Mouse (Mus musculus) urinary bladder, postnatal 36 days (tissue): Measurements from ENCODE around the gene Rnf180.
"Not testable (repeated sequence)": the region's sequence is repeated elsewhere in the genome, so short reads cannot be mapped to it uniquely, and the experiment has no call there.

Source experiments
- DNase-seq, 2 experiments: peaks; one replicate each; pipeline ENCODE4 v3.0.0; 2022; ENCODE audit warnings: low spot score in 2 of 2, mixed read lengths in 1 of 2

Rnf180 gene

DNA sequence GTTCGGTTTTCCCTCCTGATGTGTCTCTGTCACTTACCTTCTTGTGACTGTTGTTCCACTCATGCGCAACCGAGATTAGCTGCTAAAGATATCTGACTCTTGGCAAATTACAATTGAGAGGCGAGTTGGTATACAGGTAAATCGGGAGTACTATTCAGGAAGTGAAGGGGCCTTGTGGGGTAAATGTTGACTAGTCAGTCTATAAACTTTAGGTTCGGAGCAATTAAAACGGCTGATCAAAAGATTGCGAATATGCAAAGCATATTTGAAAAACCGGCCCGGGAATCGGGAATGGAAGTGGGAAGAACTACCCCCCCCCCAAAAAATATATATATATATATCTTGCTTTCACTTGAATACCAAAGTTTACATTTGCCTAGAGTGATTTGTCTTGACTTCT is at the start of gene Rnf180:
Gene Rnf180, minus strand, starts transcription at position 101 of the 400 bp plus-strand sequence.
- DNase-seq: no peak

DNA sequence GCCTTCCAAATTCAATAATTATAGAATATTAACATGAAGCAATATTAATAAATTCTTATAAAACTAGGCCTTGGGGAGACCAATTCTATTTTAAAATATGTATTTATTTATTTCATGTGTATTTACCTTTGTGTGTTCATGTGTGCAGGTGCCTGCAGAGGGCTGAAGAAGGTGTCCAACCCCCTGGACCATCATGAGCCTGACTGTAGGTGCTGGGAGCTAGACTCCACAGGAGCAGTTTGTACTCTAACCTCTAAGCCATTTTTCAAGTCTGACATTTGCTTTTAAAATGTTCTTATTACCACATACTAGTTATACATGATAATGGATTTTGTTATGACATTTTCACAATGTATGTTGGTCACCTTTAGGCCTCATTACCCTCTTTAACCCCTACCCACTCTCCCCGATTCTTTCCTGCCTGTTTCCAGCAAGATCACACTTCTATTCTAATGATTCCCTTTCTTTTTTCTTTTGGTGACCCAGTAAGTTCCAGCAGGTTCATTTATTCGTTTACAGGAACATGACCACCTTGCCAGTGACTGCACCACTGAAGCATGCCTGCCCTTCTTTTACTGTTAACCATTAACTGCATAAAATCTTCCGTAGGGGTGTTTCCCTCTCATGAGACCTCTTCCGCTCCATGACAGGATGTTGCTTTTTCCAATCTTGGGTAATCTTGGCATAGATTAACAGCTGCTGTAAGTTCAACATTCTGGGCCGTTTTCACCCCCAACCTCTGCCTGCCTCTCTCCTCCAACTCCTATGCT is 36.8 kb upstream of the Rnf180 start:
- no peak for DNase-seq

DNA sequence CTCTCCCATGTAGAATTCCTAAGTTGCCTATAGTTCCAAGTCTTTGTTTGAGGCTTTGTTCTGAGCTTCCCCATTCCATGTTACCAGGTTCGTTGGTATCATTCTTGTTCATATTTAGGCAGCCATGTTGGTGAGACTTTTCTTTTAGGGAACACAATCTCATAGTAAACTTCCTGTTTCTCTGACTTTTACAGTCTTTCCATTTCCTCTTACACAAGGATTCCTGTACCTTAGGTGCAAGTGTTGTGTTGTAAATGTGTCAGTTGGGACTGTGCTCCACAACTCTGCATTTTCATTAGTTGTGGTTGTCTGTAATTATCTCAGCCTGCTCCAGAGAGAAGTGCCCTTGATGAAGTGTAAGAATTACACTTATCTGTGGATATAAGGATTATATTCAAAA is 32.3 kb upstream of the Rnf180 start:
- no peak for DNase-seq

DNA sequence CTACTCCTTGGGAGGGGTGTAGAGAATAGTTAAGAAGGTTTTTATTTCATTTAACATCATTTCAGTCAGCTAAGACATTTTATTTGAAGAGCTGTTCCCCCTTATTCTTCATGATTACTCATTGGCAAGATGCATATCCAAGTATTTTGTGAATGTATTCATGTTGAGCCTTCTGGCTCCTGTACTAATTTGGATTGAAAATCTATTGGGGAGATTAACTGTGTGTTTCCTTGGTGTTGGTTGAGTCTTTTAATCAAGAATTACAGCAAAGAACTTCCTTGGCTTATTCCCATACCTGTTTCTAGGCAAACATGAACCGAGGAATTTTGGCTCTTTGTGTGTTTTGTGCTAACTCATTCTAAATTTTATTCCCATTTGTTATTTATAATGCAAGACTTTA is 22.3 kb upstream of the Rnf180 start:
- DNase-seq: no peak

- DNase-seq: no peak
These were observed 21.4 kb upstream of the Rnf180 start for GRCm38 (mm10) chr13:105316009-105316408.

DNA sequence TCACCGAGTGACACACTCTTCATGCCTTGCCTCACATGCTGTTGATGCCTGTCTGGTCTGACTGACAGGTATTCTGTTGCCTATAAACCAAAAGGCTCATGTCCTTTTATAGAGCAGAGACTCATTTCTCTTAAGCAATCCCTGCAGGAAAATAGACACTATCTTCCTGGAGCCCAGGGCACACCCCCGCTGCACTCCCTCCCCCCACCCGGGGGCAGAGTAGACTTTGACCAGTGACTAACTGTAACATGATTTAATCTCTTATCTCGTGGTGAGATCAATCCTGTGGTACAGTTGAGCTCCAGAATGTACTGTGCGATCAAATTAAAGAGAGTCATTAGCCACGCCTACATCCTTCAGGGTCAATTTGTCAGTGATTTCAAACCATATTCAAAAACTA is 18.1 kb upstream of the Rnf180 start:
- DNase-seq: peak in 1 of 2 experiments; percentile 23

- not testable (repeated sequence) for DNase-seq
These were observed 15.9 kb upstream of the Rnf180 start for GRCm38 (mm10) chr13:105310562-105310961.

DNA sequence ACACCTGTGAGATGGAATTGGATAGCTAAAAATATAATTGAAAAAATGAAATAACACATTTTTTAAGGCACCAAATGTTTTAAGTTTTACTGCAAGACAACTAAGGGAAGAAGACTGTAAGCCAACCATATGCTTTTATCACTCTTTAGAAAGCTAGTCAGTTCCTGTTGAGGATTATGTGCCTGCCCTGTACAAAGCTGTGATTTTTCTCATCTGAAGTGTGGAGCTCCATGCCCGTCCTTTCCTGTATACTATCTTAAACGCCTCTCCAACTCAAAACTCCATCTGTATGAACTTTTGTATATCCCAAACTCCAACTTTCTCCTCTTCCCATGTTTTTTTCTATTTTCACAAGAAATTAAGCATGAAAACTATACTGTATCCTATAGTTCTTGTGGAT is 10.9 kb upstream of the Rnf180 start:
- no peak for DNase-seq

GRCm38 (mm10) chr13:105304054-105304453 is 9.4 kb upstream of the Rnf180 start:
- DNase-seq: no peak

DNA sequence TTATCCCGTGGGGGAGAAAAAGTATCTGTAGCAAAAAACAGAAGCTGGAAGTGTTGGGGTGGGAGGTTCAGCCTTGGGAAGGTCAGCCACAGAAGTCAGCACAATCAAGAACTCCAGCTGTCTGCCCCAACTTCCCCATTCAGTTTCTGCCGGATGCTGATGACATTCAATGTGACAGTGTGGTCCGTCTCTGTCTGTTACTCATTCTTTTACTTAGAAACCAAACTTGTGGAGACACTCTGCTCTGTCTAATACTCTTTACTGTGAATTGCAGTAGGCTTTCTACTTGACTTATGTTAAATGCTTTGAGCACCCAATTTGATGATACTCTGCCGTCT is 5.4 kb upstream of the Rnf180 start:
- no peak for DNase-seq

- DNase-seq: no peak
These were observed 4.8 kb upstream of the Rnf180 start for GRCm38 (mm10) chr13:105299162-105300008.

GRCm38 (mm10) chr13:105293781-105294667 is 591 bp downstream of the Rnf180 start:
- peak; percentile 33 to 45 for DNase-seq

GRCm38 (mm10) chr13:105291816-105292215 is 2.8 kb downstream of the Rnf180 start:
- peak in 1 of 2 experiments; percentile 32 for DNase-seq

DNA sequence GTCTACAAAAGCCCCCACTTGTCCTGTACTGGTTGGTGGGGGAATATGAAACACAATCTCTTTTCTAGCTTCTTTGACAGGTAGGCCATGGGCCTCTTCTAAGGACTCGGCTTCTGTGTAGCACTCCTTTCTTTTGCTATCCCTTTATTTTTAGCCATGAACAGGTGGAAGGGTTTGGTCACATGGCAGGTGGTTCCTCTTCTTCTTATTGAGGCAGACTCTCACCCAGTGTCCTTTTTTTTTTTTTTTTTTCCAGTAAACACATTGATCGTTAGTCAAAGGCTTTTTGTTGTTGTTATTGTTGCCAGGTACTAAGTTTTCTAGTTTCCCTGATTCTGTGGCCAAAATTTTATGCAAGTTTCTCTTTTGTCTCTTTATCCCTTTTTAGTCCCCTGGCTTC is 4.0 kb downstream of the Rnf180 start:
- DNase-seq: no peak

DNA sequence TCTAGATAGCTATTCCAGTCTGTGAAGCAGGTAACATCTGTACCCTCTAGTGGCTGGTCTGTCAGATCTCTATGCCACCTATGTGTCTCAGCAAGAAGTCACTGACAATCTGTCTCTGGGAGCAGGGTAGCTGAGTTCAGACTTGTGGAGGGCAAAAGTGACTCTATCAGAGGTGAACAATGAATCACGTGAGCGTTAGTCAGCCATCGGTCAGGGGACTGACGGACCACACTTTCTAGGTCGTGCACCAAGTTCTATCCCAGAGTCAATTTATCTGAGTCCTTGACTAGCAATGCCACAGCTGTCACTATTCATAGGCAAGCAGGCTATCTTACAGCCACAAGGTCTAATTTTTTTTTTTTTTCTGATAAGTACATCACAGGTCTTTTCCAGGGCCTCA is 4.6 kb downstream of the Rnf180 start:
- no peak for DNase-seq

DNA sequence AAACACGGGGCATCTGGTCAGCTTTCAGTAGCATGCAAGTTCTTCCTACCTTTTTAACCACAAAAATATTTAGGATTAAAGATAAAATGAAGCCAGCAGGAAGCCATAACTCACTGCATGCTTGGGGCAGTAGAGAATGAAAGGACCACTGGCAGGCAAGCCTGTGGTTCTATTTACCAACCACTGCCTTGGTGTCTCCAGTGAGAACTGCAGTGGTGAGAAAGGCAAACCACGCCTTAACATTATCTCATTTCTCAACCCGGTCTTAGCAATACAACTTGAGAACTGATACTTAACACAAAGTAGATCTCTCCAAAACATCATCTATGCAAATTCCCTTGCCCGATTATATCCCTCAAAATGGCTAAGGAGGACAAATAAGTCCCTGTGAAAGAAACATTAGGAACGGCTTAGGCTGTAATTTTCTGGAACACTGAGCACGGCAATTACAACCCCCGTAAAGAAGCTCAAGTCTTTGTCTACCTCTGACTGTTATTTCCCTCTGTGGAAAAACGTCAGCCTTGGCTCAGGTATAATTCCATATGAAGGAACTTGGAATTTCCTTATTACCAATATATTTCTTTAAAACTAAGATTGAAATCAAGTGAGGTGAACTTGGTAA is 15.1 kb downstream of the Rnf180 start:
- no peak for DNase-seq

DNA sequence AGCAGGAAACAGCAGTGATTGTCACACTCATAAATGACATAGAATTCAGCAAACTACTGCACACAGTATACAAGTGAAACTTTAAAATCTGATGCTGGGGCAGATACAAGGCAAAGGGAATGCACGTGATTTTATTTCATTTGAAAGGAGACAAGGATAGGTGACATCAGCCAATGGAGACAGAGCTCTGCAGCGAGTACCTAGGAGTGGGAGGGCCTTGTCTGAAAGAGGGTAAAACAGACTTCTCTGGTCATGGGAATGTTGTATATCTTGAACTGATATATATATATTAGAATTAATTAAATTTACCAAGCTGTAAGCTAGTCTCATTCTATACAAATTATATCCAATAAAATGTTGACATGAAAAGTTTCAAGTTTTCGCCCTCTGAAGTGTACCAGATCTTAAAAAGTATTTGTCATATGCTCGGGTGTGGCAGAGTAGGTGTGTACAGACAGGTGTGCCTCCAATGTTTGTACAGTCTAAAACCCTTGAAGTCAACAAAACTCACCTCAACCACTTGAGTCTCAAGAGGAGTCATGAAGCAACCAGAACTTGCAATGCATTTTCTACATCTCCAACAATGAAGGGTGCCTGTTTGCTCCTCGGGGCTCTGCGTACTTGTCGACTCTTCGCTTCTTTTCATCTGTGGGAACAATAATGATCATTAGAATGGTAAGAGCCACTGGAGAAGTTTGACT is 24.1 kb downstream of the Rnf180 start:
- DNase-seq: no peak

- DNase-seq: no peak
These were observed 27.2 kb downstream of the Rnf180 start for GRCm38 (mm10) chr13:105267464-105267863.

DNA sequence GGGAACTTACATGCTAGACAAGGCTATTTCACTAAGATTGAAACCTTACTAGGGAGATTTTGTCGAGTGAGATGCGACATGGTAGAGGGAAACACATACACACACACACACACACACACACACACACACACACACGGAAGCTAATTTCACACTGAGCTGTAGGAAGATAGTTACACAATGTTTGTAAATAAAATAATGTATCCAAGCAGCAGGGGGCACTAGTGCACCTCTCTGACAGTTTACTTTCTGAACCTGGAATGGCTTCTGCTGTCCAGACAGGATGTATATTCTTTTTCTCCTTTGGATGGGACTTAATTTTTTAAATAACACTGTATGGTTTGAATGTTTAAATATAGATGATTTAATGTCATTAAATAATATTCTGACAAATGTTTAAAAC is 27.9 kb downstream of the Rnf180 start:
- peak; percentile 14 to 26 for DNase-seq

- no peak for DNase-seq
These were observed 37.7 kb downstream of the Rnf180 start for GRCm38 (mm10) chr13:105256757-105257433.
